Comparison of ENCODE assay signal across 13 mouse cellular contexts in the genomic region with DNA sequence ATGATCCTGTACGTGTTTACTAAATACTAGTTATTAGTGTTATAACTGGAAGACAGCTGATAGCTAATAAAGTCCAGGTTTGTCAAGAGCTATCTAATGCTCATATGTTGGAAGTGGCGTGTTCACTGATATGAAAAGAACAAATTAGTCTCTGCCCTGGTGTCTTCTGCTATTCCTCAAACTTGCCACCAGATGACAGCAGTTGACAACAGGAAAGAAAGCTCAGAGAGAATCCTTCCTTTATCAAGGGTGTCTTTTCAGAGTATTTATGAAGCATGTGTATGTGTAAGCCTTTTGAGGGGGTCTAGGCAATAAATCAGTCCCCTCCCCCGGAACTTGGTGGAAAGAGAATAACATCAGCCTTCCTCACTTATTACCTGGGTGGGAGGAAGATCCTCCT. TPM values are rescaled to one million over a fixed set of nuclear protein-coding genes. Genes with fewer than 3 reads are reported as not detected.
A peak's percentile ranks its signal among the peaks of the same experiment; 100 is the strongest.
DNase-seq lines count a peak whose midpoint lies in the region; ATAC-seq and TF ChIP-seq lines count a peak whose summit lies in the region.
"Had no signal": no experiment of that assay in that cellular context is flagged by ENCODE, and none has a peak within 500 bp of the region (broad histone marks: within the 10 kb centered on the region; RNA-seq: fewer than 3 reads in every experiment).

No protein-coding gene starts in this region.

- no peaks in the 10 kb centered on the region; the same call in 1 of the 2 replicates for H3K9me3 ChIP-seq in forebrain, embryonic 13.5 days (replicated peaks)
- H3K9me3 ChIP-seq in forebrain, embryonic 12.5 days: no peaks in the 10 kb centered on the region
- no peaks in the 10 kb centered on the region for H3K9me3 ChIP-seq in liver, embryonic 11.5 days (ENCODE audit: control insufficient read depth, low read length)
- H3K9me3 ChIP-seq in G1E (replicated peaks): no peaks in the 10 kb centered on the region
- H3K9me3 ChIP-seq: midbrain, embryonic 12.5 days had no signal

- DNase-seq in liver, adult 2 months (ENCODE audit: extremely low read depth, low read depth, low spot score): peak; percentile 6
- DNase-seq in liver, embryonic 11.5 days (ENCODE audit: low spot score): no peak
- no peak for DNase-seq in G1E (ENCODE audit: low spot score)
- peak; percentile 13 for DNase-seq in embryo, embryonic 11 days
- no peak for DNase-seq in testis, postnatal 10 days (ENCODE audit: low spot score)
- no peak for DNase-seq in thymus, postnatal 0 days (ENCODE audit: low spot score)
- DNase-seq: thymus, adult 18-20 months had no signal

- ATAC-seq in forebrain, embryonic 13.5 days: peak; percentile 43; the same call in 1 of the 2 replicates
- no peak for ATAC-seq in forebrain, embryonic 12.5 days (ENCODE audit: low FRiP score)
- no peak for ATAC-seq in liver, embryonic 11.5 days (replicated peaks; ENCODE audit: low FRiP score)
- ATAC-seq in G1E (ENCODE audit: extremely low read depth, insufficient number of reproducible peaks, low FRiP score, poor library complexity, severe bottlenecking): no peak

- H3K4me1 ChIP-seq in forebrain, embryonic 13.5 days: no peaks in the 10 kb centered on the region
- no peaks in the 10 kb centered on the region for H3K4me1 ChIP-seq in forebrain, embryonic 12.5 days
- H3K4me1 ChIP-seq in liver, adult 2 months (ENCODE audit: control insufficient read depth, insufficient read depth, low read length): no peaks in the 10 kb centered on the region
- no peaks in the 10 kb centered on the region for H3K4me1 ChIP-seq in liver, embryonic 11.5 days (replicated peaks; ENCODE audit: control insufficient read depth, insufficient read depth, low read length)
- no peaks in the 10 kb centered on the region for H3K4me1 ChIP-seq in G1E (ENCODE audit: insufficient read depth, low read depth, low read length)
- H3K4me1 ChIP-seq: midbrain, embryonic 12.5 days had no signal

- H3K4me2 ChIP-seq in forebrain, embryonic 13.5 days: no peak overlapping the region
- H3K4me2 ChIP-seq in forebrain, embryonic 12.5 days: no peak overlapping the region
- no peak overlapping the region for H3K4me2 ChIP-seq in liver, embryonic 11.5 days
- H3K4me2 ChIP-seq: midbrain, embryonic 12.5 days had no signal

- no peak for TF ChIP-seq CTCF in liver, adult 2 months (IDR thresholded peaks at IDR 0.05; ENCODE audit: low read depth, low read length)
- 0 out of 2 replicates have a peak, but pooled peaks have one; percentile 24 for TF ChIP-seq CTCF in G1E (IDR thresholded peaks at IDR 0.05; ENCODE audit: low read depth, low read length)

- H3K27me3 ChIP-seq in forebrain, embryonic 13.5 days: no peaks in the 10 kb centered on the region
- H3K27me3 ChIP-seq in forebrain, embryonic 12.5 days: no peaks in the 10 kb centered on the region
- no peaks in the 10 kb centered on the region for H3K27me3 ChIP-seq in liver, adult 2 months (ENCODE audit: control insufficient read depth, insufficient read depth, low read length)
- H3K27me3 ChIP-seq in liver, embryonic 11.5 days (replicated peaks; ENCODE audit: control insufficient read depth, insufficient read depth, low read length): no peaks in the 10 kb centered on the region
- no peaks in the 10 kb centered on the region for H3K27me3 ChIP-seq in G1E (ENCODE audit: insufficient read depth, low read length)
- H3K27me3 ChIP-seq: midbrain, embryonic 12.5 days had no signal

- no peak overlapping the region for H3K4me3 ChIP-seq in forebrain, embryonic 13.5 days
- no peak overlapping the region for H3K4me3 ChIP-seq in forebrain, embryonic 12.5 days (replicated peaks)
- no peak overlapping the region for H3K4me3 ChIP-seq in liver, adult 2 months (ENCODE audit: insufficient read depth, low read depth, low read length)
- no peak overlapping the region for H3K4me3 ChIP-seq in liver, embryonic 11.5 days (ENCODE audit: low read depth, low read length)
- no peak overlapping the region for H3K4me3 ChIP-seq in G1E (ENCODE audit: low read depth, low read length)
- H3K4me3 ChIP-seq: midbrain, embryonic 12.5 days had no signal

- 80% methylated on average over 3 of the region's 3 CpGs for WGBS in forebrain, embryonic 13.5 days
- WGBS in forebrain, embryonic 12.5 days: 79% methylated on average over 3 of the region's 3 CpGs
- WGBS in liver, adult 2 months: 74% methylated on average over 3 of the region's 3 CpGs
- WGBS in liver, embryonic 11.5 days: 66% methylated on average over 3 of the region's 3 CpGs

- H3K79me2 ChIP-seq in liver, adult 2 months (ENCODE audit: control insufficient read depth, insufficient read depth, low read length): no peaks in the 10 kb centered on the region

- H3K36me3 ChIP-seq in forebrain, embryonic 13.5 days (ENCODE audit: poor library complexity, severe bottlenecking): no peaks in the 10 kb centered on the region
- no peaks in the 10 kb centered on the region for H3K36me3 ChIP-seq in forebrain, embryonic 12.5 days (replicated peaks)
- H3K36me3 ChIP-seq in liver, adult 2 months (ENCODE audit: control insufficient read depth, insufficient read depth, low read length): no peaks in the 10 kb centered on the region
- no peaks in the 10 kb centered on the region for H3K36me3 ChIP-seq in liver, embryonic 11.5 days (ENCODE audit: control insufficient read depth, insufficient read depth, low read length)
- H3K36me3 ChIP-seq in G1E (replicated peaks): no peaks in the 10 kb centered on the region
- H3K36me3 ChIP-seq: midbrain, embryonic 12.5 days had no signal

- no peak overlapping the region for H3K27ac ChIP-seq in forebrain, embryonic 13.5 days
- H3K27ac ChIP-seq in forebrain, embryonic 12.5 days: no peak overlapping the region
- H3K27ac ChIP-seq in liver, adult 2 months (replicated peaks; ENCODE audit: insufficient read depth, low read depth, low read length): no peak overlapping the region
- no peak overlapping the region for H3K27ac ChIP-seq in liver, embryonic 11.5 days (ENCODE audit: low read depth, low read length)
- H3K27ac ChIP-seq: midbrain, embryonic 12.5 days had no signal

- H3K9ac ChIP-seq in forebrain, embryonic 13.5 days: no peak overlapping the region
- H3K9ac ChIP-seq in forebrain, embryonic 12.5 days: no peak overlapping the region
- H3K9ac ChIP-seq in liver, adult 2 months (ENCODE audit: low read depth, low read length): no peak overlapping the region
- no peak overlapping the region for H3K9ac ChIP-seq in liver, embryonic 11.5 days (ENCODE audit: low read depth, low read length)
- H3K9ac ChIP-seq: midbrain, embryonic 12.5 days had no signal

- TF ChIP-seq POLR2A in liver, adult 2 months (IDR thresholded peaks at IDR 0.05; ENCODE audit: extremely low read depth, insufficient read depth, low read length): no peak

RNA-seq across cellular contexts. Expression of a gene that starts 30.7 kb away (rescaled TPM):
- polyA plus RNA-seq in forebrain, embryonic 13.5 days (2015; fragmentation: Nextera tagmentation; extraction: Ambion mirVana): not detected in 2 replicates
- polyA plus RNA-seq in forebrain, embryonic 12.5 days (2016; fragmentation: Nextera tagmentation; extraction: Ambion mirVana): not detected in 2 replicates
- not detected in 2 replicates for total RNA-seq in liver, adult 2 months (2014; rRNA removed)
- polyA plus RNA-seq in liver, adult 2 months (2012; rRNA removed): not detected in 2 replicates
- polyA plus RNA-seq in liver, embryonic 11.5 days (2014; fragmentation: Nextera tagmentation; extraction: Ambion mirVana): not detected in 2 replicates
- total RNA-seq in G1E (2014; fragmentation: Nextera tagmentation) (not detected in 2 replicates), G1E (2017) (not detected in 2 replicates)
- not detected in 2 replicates for polyA plus RNA-seq in G1E (2012)
- polyA plus RNA-seq in thymus, postnatal 0 days (2015; fragmentation: Nextera tagmentation; extraction: Ambion mirVana): 0.39 and 0.57 TPM in 2 replicates
- total RNA-seq: heart, adult 8-10 months; left cerebral cortex, postnatal 25 days had no signal
- polyA plus RNA-seq: kidney, embryonic 14.5 days; midbrain, embryonic 12.5 days had no signal

Comparison
In these comparisons a context has a peak if more than half of its experiments do, and no peak if none do; other contexts are left out.
1. DNase-seq: peak in liver, adult 2 months (single experiment) and embryo, embryonic 11 days (single experiment); none in liver, embryonic 11.5 days (single experiment), G1E (single experiment), testis, postnatal 10 days (single experiment) and thymus, postnatal 0 days (single experiment).